Mouse (Mus musculus): ENCODE data around the gene Rsf1.
A peak's percentile ranks its signal among the peaks of the same experiment; 100 is the strongest.

Gene Rsf1

GRCm38 (mm10) chr7:97726778-97727177 lies 147.1 kb downstream of the Rsf1 start:
- no peak for DNase-seq

- no peak for DNase-seq
These were observed 149.3 kb downstream of the Rsf1 start for GRCm38 (mm10) chr7:97728666-97729614.

DNA sequence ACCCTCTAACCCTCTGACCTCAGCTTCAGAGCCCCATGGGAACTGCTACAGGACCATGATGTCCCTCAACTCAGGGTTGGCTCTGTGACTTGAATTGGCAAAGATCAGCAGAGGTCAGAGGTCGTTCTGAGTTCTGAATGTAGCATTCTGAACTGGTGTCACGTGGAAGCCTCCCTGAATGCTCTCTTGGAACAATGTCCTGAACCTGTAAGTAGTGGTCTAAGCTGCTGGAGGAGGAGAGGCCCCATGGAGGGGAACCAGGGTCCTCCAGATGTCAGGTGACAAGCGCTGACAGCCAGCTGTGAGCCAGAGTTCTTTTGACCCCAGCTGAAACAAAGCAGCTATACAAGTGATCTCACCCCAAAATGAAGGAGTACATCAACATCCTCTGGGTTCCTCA lies 150.7 kb downstream of the Rsf1 start:
- DNase-seq = no peak

GRCm38 (mm10) chr7:97733606-97734005 lies 153.9 kb downstream of the Rsf1 start:
- DNase-seq = no peak

DNA sequence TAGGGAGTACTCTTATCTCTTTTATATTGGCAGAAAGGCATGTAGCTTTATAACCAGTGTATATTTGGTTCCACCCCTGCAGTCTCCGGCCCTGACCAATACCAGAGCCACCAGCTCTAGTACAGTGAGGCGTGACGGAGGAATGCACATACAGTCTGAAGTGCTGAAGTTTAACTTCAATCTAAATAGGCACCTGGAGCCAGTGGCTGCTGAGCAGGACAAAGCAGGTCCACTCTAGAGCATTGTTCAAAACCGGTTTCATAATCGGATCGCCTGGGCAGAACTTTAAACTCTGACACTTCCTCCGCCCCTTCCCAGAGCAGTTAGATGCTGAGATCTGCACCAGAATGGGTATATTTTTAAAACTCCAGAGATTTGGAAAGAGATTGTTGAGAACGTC lies 155.3 kb downstream of the Rsf1 start:
- no peak for DNase-seq

DNA sequence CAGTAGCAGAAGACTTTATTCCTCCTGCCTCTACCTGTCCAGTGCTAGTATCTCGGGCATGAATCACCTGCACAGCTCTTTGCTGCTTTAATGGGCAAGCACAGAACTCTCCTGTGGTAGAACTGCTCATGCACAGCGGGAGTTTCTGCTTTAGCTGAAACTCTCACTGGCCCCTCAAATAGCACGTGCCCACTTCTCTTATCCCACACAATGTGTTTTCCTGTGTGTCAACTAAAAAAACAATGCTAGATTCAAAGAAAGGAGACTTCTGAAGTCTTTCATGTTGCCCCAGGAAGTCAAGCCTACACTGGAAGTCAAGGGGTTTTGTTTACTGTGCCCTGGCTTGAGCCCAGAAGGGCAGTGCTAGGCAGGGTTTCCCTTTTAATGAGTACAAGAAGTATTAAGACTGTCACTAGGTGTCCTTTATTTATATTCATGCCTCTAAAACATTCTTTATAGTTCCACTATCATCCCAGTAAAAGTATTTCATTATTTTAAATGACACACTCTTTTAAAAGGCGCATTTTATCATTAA lies 156.3 kb downstream of the Rsf1 start:
- no peak for DNase-seq

- DNase-seq = no peak
These were observed 157.6 kb downstream of the Rsf1 start for GRCm38 (mm10) chr7:97737256-97737637.

DNA sequence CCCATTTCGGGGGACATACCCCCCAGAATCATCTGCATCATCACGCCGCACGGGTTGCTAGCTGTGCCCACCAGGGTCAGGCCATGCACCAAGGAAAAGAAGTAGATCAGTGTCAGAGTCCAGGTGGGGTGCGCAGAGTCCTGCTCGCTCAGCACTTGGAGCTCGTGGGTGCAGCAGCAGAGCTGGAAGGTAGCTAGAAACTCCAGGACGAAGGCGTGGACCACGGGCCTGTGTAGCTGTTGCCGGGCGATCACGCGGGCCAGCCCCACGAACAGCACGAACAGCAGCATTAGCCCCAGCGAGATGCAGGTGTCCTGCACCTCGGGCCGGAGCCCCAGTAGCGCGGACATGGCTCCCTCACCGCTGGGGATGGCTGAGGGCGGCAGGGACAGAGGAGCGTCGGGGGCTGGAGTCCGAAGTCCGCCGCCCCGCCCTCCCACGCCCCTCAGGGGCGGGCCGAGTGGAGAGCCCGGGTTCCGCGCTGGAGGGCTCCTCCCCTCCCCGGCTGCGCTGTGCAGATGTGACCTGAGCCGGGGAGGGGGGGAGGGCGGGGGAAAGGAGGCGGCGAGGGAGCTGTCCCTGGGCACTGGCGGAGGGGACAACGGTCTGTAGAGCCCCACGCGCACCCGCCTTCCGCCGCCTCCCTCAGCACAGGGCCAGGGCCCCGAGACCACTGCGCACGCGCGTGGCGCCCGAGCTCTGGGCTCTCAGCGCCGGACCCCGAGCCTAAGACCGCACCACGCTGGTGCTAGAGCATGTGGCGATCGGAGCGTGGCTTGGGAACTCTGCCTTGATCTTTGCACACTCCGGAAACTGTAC lies 158.2 kb downstream of the Rsf1 start, which contains the start of gene Aqp11:
TSS of gene Aqp11 (minus strand) at position 652 of the 819 bp plus-strand sequence.
- DNase-seq = peak; percentile 83

GRCm38 (mm10) chr7:97740948-97741347 lies 161.3 kb downstream of the Rsf1 start:
- DNase-seq = no peak

DNA sequence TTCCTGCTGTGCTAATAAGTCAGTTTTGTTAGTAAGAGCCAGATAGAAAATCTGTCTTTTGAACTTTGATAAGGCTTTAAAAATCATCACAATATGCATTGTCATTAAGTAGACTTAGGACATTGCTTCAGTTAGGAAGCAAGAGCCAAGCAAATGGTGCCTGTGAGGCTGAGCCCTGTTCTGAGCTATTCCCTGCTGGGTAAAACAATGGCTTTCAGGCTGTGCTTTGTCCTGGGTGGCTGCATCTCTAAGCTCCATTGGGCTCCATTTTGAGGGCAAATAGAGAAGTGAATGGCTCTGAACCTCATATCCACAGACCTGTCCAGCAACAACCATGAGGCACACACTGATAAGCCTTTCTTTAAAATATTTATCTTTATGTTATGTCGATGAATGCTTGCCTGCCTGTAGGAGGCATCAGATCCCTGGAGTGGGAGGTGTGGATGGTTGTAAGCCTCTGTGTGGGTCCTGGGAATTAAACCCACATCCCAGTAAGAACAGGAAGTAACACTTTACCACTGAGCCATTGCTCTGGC lies 162.1 kb downstream of the Rsf1 start:
- DNase-seq = no peak
